Comparison of ENCODE assay signal across 8 mouse cellular contexts in genomic region chr3:131214841-131215240, GRCm38 (mm10). TPM values are rescaled to one million over a fixed set of nuclear protein-coding genes. Genes with fewer than 3 reads are reported as not detected.
A peak's percentile ranks its signal among the peaks of the same experiment; 100 is the strongest.
DNase-seq lines count a peak whose midpoint lies in the region; ATAC-seq and TF ChIP-seq lines count a peak whose summit lies in the region.
"Had no signal": no experiment of that assay in that cellular context is flagged by ENCODE, and none has a peak within 500 bp of the region (broad histone marks: within the 10 kb centered on the region; RNA-seq: fewer than 3 reads in every experiment).

No protein-coding gene starts in this region.

- no peak overlapping the region for H3K9ac ChIP-seq in intestine, postnatal 0 days (ENCODE audit: low read depth, low read length)
- no peak overlapping the region for H3K9ac ChIP-seq in intestine, embryonic 16.5 days (ENCODE audit: low read depth, low read length)
- no peak overlapping the region for H3K9ac ChIP-seq in neural tube, embryonic 15.5 days (replicated peaks)
- H3K9ac ChIP-seq: liver, embryonic 15.5 days had no signal

- no peak overlapping the region for H3K4me3 ChIP-seq in intestine, postnatal 0 days (ENCODE audit: low read depth, low read length)
- H3K4me3 ChIP-seq in intestine, embryonic 16.5 days (ENCODE audit: low read length) = no peak overlapping the region
- no peak overlapping the region for H3K4me3 ChIP-seq in neural tube, embryonic 15.5 days (replicated peaks)
- H3K4me3 ChIP-seq: liver, embryonic 15.5 days had no signal

- no peaks in the 10 kb centered on the region for H3K27me3 ChIP-seq in intestine, postnatal 0 days (replicated peaks; ENCODE audit: control insufficient read depth, insufficient read depth, low read length)
- no peaks in the 10 kb centered on the region for H3K27me3 ChIP-seq in intestine, embryonic 16.5 days (replicated peaks; ENCODE audit: control insufficient read depth, insufficient read depth, low read length)
- H3K27me3 ChIP-seq in neural tube, embryonic 15.5 days (replicated peaks) = no peaks in the 10 kb centered on the region
- H3K27me3 ChIP-seq: liver, embryonic 15.5 days had no signal

- TF ChIP-seq CTCF in intestine, postnatal 0 days (IDR thresholded peaks at IDR 0.05; ENCODE audit: low read depth) = peak; percentile 82

- 59% methylated on average over 9 of the region's 9 CpGs for WGBS in intestine, postnatal 0 days
- WGBS in intestine, embryonic 16.5 days = 55% methylated on average over 9 of the region's 9 CpGs
- 71% methylated on average over 9 of the region's 9 CpGs for WGBS in neural tube, embryonic 15.5 days

- H3K36me3 ChIP-seq in intestine, postnatal 0 days (ENCODE audit: control insufficient read depth, insufficient read depth) = no peaks in the 10 kb centered on the region
- H3K36me3 ChIP-seq in intestine, embryonic 16.5 days (ENCODE audit: control insufficient read depth, insufficient read depth, low read length) = no peaks in the 10 kb centered on the region
- no peaks in the 10 kb centered on the region for H3K36me3 ChIP-seq in neural tube, embryonic 15.5 days
- H3K36me3 ChIP-seq: liver, embryonic 15.5 days had no signal

- no peak for ATAC-seq in intestine, postnatal 0 days
- ATAC-seq in intestine, embryonic 16.5 days = no peak
- ATAC-seq in inflammation-experienced regulatory T-cells, adult 6 months = peak; percentile 41
- peak; percentile 78 for ATAC-seq in megakaryocyte progenitor cell, adult 5-6 weeks (replicated peaks; ENCODE audit: poor library complexity)
- ATAC-seq in neural tube, embryonic 15.5 days (ENCODE audit: low FRiP score) = no peak

- H3K4me2 ChIP-seq in intestine, postnatal 0 days (replicated peaks; ENCODE audit: low read depth) = no peak overlapping the region
- no peak overlapping the region for H3K4me2 ChIP-seq in intestine, embryonic 16.5 days (ENCODE audit: low read depth, low read length)
- no peak overlapping the region for H3K4me2 ChIP-seq in neural tube, embryonic 15.5 days
- H3K4me2 ChIP-seq: liver, embryonic 15.5 days had no signal

- DNase-seq in CD4-positive helper T cell, adult 2 months (ENCODE audit: low read depth, low spot score) = peak; percentile 64
- peak; percentile 47 for DNase-seq in R1 (ENCODE audit: low read depth, low spot score)

- H3K27ac ChIP-seq in intestine, postnatal 0 days (ENCODE audit: low read depth, low read length) = no peak overlapping the region
- H3K27ac ChIP-seq in intestine, embryonic 16.5 days (ENCODE audit: low read length) = no peak overlapping the region
- no peak overlapping the region for H3K27ac ChIP-seq in neural tube, embryonic 15.5 days (replicated peaks)
- H3K27ac ChIP-seq: liver, embryonic 15.5 days had no signal

- no peaks in the 10 kb centered on the region for H3K4me1 ChIP-seq in intestine, postnatal 0 days (replicated peaks; ENCODE audit: control insufficient read depth, insufficient read depth, low read length)
- H3K4me1 ChIP-seq in intestine, embryonic 16.5 days (ENCODE audit: control insufficient read depth, insufficient read depth, low read length) = no peaks in the 10 kb centered on the region
- no peaks in the 10 kb centered on the region for H3K4me1 ChIP-seq in neural tube, embryonic 15.5 days
- H3K4me1 ChIP-seq: liver, embryonic 15.5 days had no signal

- H3K9me3 ChIP-seq in intestine, postnatal 0 days (ENCODE audit: control insufficient read depth) = no peaks in the 10 kb centered on the region
- H3K9me3 ChIP-seq in intestine, embryonic 16.5 days (ENCODE audit: control insufficient read depth, low read length) = no peaks in the 10 kb centered on the region
- no peaks in the 10 kb centered on the region for H3K9me3 ChIP-seq in neural tube, embryonic 15.5 days (replicated peaks)
- H3K9me3 ChIP-seq: liver, embryonic 15.5 days had no signal

RNA-seq across cellular contexts. Expression of gene Hadh, which starts 57.1 kb away (rescaled TPM):
- 581 and 642 TPM in 2 replicates for polyA plus RNA-seq in intestine, postnatal 0 days (2015; fragmentation: Nextera tagmentation; extraction: Ambion mirVana)
- polyA plus RNA-seq in intestine, embryonic 16.5 days (2015; fragmentation: Nextera tagmentation; extraction: Ambion mirVana) = 369 and 438 TPM in 2 replicates
- 10 to 100 TPM; 59.7 to 85.1 (median 81.0) TPM for polyA plus RNA-seq in inflammation-experienced regulatory T-cells, adult 6 months (2017; shearing (Covaris generic))
- total RNA-seq in megakaryocyte progenitor cell, adult 5-6 weeks (2015) = 65.5 and 76.6 TPM in 2 replicates
- 59.2 and 61.1 TPM in 2 replicates for total RNA-seq in megakaryocyte progenitor cell, adult 5-6 weeks (2017)
- polyA plus RNA-seq in neural tube, embryonic 15.5 days (2015; fragmentation: Nextera tagmentation; extraction: Ambion mirVana) = 22.5 and 44.9 TPM in 2 replicates

Comparison
In these comparisons a context has a peak if more than half of its experiments do, and no peak if none do; other contexts are left out.
1. ATAC-seq: peak in inflammation-experienced regulatory T-cells, adult 6 months (single experiment) and megakaryocyte progenitor cell, adult 5-6 weeks (single experiment); none in intestine, postnatal 0 days (single experiment), intestine, embryonic 16.5 days (single experiment) and neural tube, embryonic 15.5 days (single experiment).